Mouse (Mus musculus) lung, postnatal 0 days (tissue): Measurements from ENCODE around the gene Gm14685. TPM values are rescaled to one million over a fixed set of nuclear protein-coding genes. Genes with fewer than 3 reads are reported as not detected.

Experiments
- polyA plus RNA-seq: library from polyadenylated mRNA; unstranded; fragments of >200 nt; fragmentation: Nextera tagmentation; extraction: Ambion mirVana; gene quantifications from 2 replicates; pipeline ENCODE4 v1.2.1, GENCODE M21; 2015

Gm14685 gene
- polyA plus RNA-seq, 1 experiment from 2014 or later = 0.42 TPM

Other genes with a start within 250 kb of the Gm14685 start
- gene Cetn2, start 198.6 kb upstream of the Gm14685 start, polyA plus RNA-seq = 63.3 and 65.0 TPM in 2 replicates
- gene Nsdhl, start 198.5 kb upstream of the Gm14685 start, polyA plus RNA-seq = 16.4 and 18.2 TPM in 2 replicates
- gene Zfp185, start 129.7 kb upstream of the Gm14685 start, polyA plus RNA-seq = 5.7 and 8.2 TPM in 2 replicates
- gene Pnma5, start 79.9 kb upstream of the Gm14685 start, polyA plus RNA-seq = 0.05 and 0.10 TPM in 2 replicates
- not detected in 2 replicates for gene Pnma3, start 52.3 kb upstream of the Gm14685 start, polyA plus RNA-seq
- gene Xlr4a, start 34.6 kb upstream of the Gm14685 start, polyA plus RNA-seq = 0.36 and 0.69 TPM in 2 replicates
- 0.32 and 0.74 TPM in 2 replicates for gene Xlr3a, start 20.0 kb upstream of the Gm14685 start, polyA plus RNA-seq
- not detected in 2 replicates for gene Xlr5b, start 31.7 kb downstream of the Gm14685 start, polyA plus RNA-seq
- 0.13 TPM in 1 of 2 replicates, not detected in the other for gene DXBay18, start 32.4 kb downstream of the Gm14685 start, polyA plus RNA-seq
- not detected in 2 replicates for gene Spin2d, start 59.9 kb downstream of the Gm14685 start, polyA plus RNA-seq
- gene Xlr3b, start 75.2 kb downstream of the Gm14685 start, polyA plus RNA-seq = 1.7 and 3.7 TPM in 2 replicates
- 0.19 and 0.78 TPM in 2 replicates for gene Xlr4b, start 97.3 kb downstream of the Gm14685 start, polyA plus RNA-seq
- gene F8a, start 111.2 kb downstream of the Gm14685 start, polyA plus RNA-seq = 15.4 and 16.1 TPM in 2 replicates
- gene Xlr4c, start 126.1 kb downstream of the Gm14685 start, polyA plus RNA-seq = 0.50 TPM in 1 of 2 replicates, not detected in the other
- not detected in 2 replicates for gene Xlr3c, start 148.3 kb downstream of the Gm14685 start, polyA plus RNA-seq
- gene Xlr5a, start 175.9 kb downstream of the Gm14685 start, polyA plus RNA-seq = not detected in 2 replicates
- not detected in 2 replicates for gene Xlr5c, start 175.9 kb downstream of the Gm14685 start, polyA plus RNA-seq
- gene Gm45015, start 219.8 kb downstream of the Gm14685 start, polyA plus RNA-seq = not detected in 2 replicates
- 3.6 and 4.3 TPM in 2 replicates for gene Zfp275, start 225.6 kb downstream of the Gm14685 start, polyA plus RNA-seq